Mouse (Mus musculus) stomach, embryonic 15.5 days (tissue): ENCODE measurements around the gene Zfhx2. TPM values are rescaled to one million over a fixed set of nuclear protein-coding genes. Genes with fewer than 3 reads are reported as not detected.

ENCODE experiments used
- ATAC-seq: fragments of 200-750 bp; cut with Nextera tagmentation; 2 replicates; pipeline ENCODE4 v1.8.0; 2017; ENCODE audit warnings: low read depth, moderate number of reproducible peaks, moderate TSS enrichment; ENCODE audit not compliant: insufficient read depth, low FRiP score
- H3K27ac ChIP-seq: fragments of 300-500 bp; sonication (generic); 2 replicates; pipeline ENCODE4 v1.5.1; 2015; ENCODE audit warnings: mild to moderate bottlenecking, inconsistent platforms
- H3K27me3 ChIP-seq: fragments of 300-500 bp; sonication (generic); replicated peaks from 2 replicates; pipeline ENCODE4 v1.6.1; 2015; ENCODE audit warnings: inconsistent platforms
- H3K36me3 ChIP-seq: fragments of 300-500 bp; sonication (generic); 2 replicates; pipeline ENCODE4 v1.6.1; 2015; ENCODE audit warnings: inconsistent platforms
- H3K4me1 ChIP-seq: fragments of 300-500 bp; sonication (generic); 2 replicates; pipeline ENCODE4 v1.6.1; 2015; ENCODE audit warnings: inconsistent platforms
- H3K4me2 ChIP-seq: fragments of 300-500 bp; sonication (generic); 2 replicates; pipeline ENCODE4 v1.6.1; 2015; ENCODE audit warnings: mild to moderate bottlenecking, inconsistent platforms
- H3K4me3 ChIP-seq: fragments of 300-500 bp; sonication (generic); replicated peaks from 2 replicates; pipeline ENCODE4 v1.5.1; 2015; ENCODE audit warnings: inconsistent platforms
- H3K9ac ChIP-seq: fragments of 300-500 bp; sonication (generic); 2 replicates; pipeline ENCODE4 v1.6.1; 2015; ENCODE audit warnings: inconsistent platforms
- H3K9me3 ChIP-seq: fragments of 300-500 bp; sonication (generic); 2 replicates; pipeline ENCODE4 v1.6.1; 2016; ENCODE audit warnings: inconsistent platforms
- WGBS: fragments of 180-500 bp; shearing (Covaris S2); methylation state at CpG from one replicate; pipeline ENCODE4 v1.1.7; 2015; 5-methylcytosine and 5-hydroxymethylcytosine counted together
- polyA plus RNA-seq: library from polyadenylated mRNA; unstranded; fragments of >200 nt; fragmentation: Nextera tagmentation; extraction: Ambion mirVana; gene quantifications from 2 replicates; pipeline ENCODE4 v1.2.1, GENCODE M21; 2015

Gene Zfhx2
- polyA plus RNA-seq, 1 experiment from 2014 or later, result 4.4 TPM

DNA sequence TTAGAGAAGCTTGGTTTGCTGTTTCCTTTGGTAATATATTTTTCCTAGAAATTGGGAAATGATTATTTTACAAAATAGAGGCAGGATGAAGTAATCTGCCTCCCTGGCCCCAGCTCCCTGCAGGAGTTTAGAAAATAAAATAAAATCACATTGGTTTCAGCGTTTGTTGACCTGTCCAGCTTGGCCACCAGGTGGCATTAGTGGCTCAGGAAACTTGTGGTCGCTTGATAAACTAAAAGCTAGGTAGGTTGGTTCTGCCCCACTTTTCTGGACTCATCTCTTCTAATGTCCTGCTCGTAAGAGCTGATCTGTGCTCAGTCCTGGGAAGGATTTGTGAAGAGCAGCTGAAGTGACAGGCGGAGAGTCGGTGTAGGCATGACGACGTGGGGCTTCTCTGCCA, 67.9 kb downstream of the Zfhx2 start:
- Histone ChIP-seq H3K36me3 (peaks cover 37% of the 10 kb centered on the region), H3K27ac (no peak overlapping the region)

DNA sequence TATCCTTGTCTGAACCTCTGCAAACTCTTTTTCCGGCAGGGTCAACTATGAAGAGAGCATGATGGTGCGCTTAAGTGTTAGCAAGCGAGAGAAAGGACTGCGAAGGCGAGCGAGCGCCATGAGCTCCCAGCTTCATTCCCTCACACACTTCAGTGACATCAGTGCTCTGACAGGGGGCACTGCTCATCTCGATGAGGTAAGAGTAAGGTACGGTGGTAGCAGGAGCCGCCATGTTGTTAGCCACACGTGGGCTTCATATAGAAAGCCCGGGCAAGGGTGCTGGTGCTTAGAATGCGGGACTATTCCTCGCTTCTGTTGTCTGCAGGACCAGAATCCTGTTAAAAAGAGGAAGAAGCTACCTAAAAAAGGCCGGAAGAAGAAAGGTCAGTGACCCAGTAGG, 69.1 kb downstream of the Zfhx2 start:
- Histone ChIP-seq H3K9me3 (no peaks in the 10 kb centered on the region), H3K27ac (no peak overlapping the region), H3K36me3 (peaks cover 43% of the 10 kb centered on the region), H3K9ac (no peak overlapping the region), H3K4me2 (no peak overlapping the region), H3K4me3 (no peak overlapping the region), H3K4me1 (no peaks in the 10 kb centered on the region), H3K27me3 (no peaks in the 10 kb centered on the region)
- 87% methylated on average over 15 of the region's 15 CpGs for WGBS
- no peak for ATAC-seq

More for the DNA sequence above, 67.9 kb downstream of the Zfhx2 start:
- H3K4me3 ChIP-seq, result no peak overlapping the region
- H3K9me3 ChIP-seq, result no peaks in the 10 kb centered on the region
- no peaks in the 10 kb centered on the region for H3K27me3 ChIP-seq
- H3K4me1 ChIP-seq, result peaks cover 5% of the 10 kb centered on the region; the same call in 1 of the 2 replicates
- H3K9ac ChIP-seq, result no peak overlapping the region
- ATAC-seq, result no peak
- 64% methylated on average over 7 of the region's 7 CpGs for WGBS
- no peak overlapping the region for H3K4me2 ChIP-seq

DNA sequence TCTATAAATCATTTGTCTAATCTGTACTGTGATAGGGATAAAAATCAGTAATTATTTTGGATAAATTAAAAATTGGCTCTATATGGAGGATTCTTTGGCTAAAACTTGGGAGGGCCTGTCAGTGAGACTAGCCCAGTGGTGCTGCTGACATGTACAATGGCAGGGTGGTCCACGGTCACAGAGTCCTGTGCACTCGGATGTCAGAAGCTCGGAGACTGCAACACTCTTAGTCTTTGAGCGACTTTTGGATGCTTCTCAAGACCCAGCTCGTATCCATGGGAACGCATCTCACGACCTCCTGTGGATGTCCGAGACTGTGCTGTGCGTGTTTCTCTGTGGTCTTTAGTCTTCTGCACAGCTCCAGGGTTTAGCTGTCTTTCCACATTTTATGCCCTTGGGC, 71.7 kb downstream of the Zfhx2 start:
- Histone ChIP-seq H3K9ac (no peak overlapping the region), H3K27ac (no peak overlapping the region), H3K4me2 (no peak overlapping the region), H3K4me3 (no peak overlapping the region), H3K27me3 (no peaks in the 10 kb centered on the region), H3K4me1 (no peaks in the 10 kb centered on the region), H3K36me3 (peaks cover 45% of the 10 kb centered on the region), H3K9me3 (no peaks in the 10 kb centered on the region)
- no peak for ATAC-seq
- 92% methylated on average over 9 of the region's 9 CpGs for WGBS

DNA sequence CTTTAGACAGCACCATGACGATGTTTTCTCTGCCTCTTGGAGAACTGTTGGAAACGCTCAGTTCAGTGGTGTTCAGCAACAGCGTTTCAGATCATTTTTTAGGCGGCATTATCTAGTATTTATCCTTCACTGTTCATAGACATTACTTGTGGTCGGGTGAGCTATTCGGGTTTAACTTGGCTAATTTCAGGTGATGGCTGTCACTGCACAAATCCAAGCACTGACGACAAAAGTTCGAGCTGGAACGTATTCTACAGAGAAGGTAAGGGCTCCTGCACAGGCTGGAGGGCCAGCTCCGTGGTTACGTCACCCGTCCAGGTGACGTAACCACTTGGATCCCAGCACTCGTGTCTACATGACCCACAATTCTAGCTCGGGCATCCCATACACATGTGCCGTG, 75.2 kb downstream of the Zfhx2 start:
- no peak for ATAC-seq
- Histone ChIP-seq H3K9me3 (no peaks in the 10 kb centered on the region), H3K4me3 (no peak overlapping the region), H3K9ac (no peak overlapping the region), H3K27me3 (no peaks in the 10 kb centered on the region), H3K27ac (no peak overlapping the region), H3K36me3 (peaks cover 29% of the 10 kb centered on the region), H3K4me1 (no peaks in the 10 kb centered on the region), H3K4me2 (no peak overlapping the region)
- WGBS, result 90% methylated on average over 16 of the region's 16 CpGs

DNA sequence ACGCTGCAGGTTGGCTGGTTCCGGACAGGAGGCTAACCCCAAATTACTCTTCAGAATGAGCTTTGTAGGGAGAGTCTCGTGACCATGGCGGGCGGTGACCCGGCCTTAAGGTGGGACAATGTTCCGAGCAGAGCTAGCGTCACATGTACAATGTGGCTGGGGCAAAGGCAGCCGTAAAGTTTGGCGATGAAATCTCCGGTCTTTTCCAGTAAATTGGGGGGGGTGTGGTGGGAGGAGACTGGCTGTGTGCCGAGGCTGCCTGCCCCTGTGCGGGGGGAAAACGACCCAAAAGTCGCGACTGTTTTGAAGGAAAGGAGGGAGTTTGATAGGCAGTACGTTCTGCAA, 76.4 kb downstream of the Zfhx2 start:
- Histone ChIP-seq H3K4me3 (peak overlapping the region; percentile 75), H3K4me1 (no peaks in the 10 kb centered on the region), H3K36me3 (peaks cover 19% of the 10 kb centered on the region), H3K27me3 (no peaks in the 10 kb centered on the region), H3K4me2 (peak overlapping the region; percentile 66), H3K9ac (peak overlapping the region; percentile 81), H3K9me3 (no peaks in the 10 kb centered on the region), H3K27ac (peak overlapping the region; percentile 77)
- WGBS, result under 1% methylated on average over 17 of the region's 17 CpGs
- no peak; the same call in 1 of the 2 replicates for ATAC-seq

DNA sequence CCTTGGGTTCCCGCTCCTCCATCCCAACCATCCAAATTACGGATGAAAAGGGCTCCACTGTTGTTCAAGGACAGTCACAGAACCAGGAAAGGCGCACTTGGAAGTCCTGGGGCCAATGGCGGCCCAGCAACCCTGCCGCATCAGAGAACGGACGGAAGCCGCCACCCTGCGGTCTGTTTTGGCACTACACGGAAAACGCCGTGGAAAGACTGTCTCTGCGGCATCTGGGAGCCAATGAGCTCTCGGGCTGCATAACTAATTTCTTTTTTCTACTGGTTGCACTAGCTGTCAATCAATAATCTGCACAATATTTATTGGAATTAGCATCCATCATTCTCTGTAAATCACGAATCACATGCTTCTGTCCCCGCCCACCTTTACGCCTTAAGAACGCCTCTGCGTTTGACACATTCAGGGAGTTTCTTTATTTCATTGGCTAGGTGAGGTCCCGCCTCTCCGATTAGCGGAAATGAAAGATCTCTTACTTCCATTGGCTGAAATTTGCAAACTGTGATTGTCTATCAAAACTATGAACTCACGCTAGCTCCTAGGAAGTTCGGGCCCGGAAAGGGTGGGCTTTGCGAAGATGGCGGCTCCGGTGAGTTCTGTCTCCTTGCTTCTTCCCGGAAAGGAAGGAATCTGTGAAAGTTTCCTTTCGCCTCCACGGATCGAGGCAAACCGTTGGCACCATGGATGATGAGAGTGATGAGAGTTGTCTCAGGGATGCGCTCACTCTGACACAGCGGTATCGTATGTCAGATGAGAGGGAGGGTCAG, 76.9 kb downstream of the Zfhx2 start, which contains the start of gene Ngdn:
TSS of gene Ngdn (plus strand) at position 464 of the 776 bp plus-strand sequence.
- peak within 1 kb of the TSS; percentile 70 for H3K4me2 ChIP-seq
- peaks cover 14% of the 10 kb centered on the region; the same call in 1 of the 2 replicates for H3K36me3 ChIP-seq
- peak within 1 kb of the TSS; percentile 93 for H3K27ac ChIP-seq
- ATAC-seq, result peak; percentile 96
- peak within 1 kb of the TSS; percentile 81 for H3K9ac ChIP-seq
- H3K4me3 ChIP-seq, result peak within 1 kb of the TSS; percentile 75
- no peaks in the 10 kb centered on the region for H3K9me3 ChIP-seq
- H3K4me1 ChIP-seq, result no peaks in the 10 kb centered on the region
- no peaks in the 10 kb centered on the region for H3K27me3 ChIP-seq
- WGBS, result under 1% methylated on average over 36 of the region's 36 CpGs

DNA sequence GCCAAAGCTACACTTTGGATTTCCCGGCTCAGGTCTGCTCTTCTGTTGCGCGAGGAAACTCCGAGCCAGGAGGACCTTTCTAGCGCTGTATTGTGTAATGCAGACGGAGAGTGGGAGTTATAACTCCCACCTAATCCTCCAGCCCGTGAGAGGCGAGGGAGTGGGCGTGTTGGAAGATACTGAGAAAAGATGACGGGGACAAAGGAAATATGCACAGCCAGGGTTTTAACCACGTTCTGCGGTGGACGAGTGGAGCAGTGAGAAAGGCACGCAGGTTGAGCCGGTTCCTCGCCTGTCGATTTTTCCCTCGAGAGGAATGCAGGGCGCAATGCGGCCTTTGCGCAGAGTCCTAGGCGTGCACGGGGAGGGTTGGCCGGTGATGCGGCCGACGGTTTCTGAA, 77.5 kb downstream of the Zfhx2 start:
- H3K27me3 ChIP-seq, result no peaks in the 10 kb centered on the region
- peaks cover 10% of the 10 kb centered on the region; the same call in 1 of the 2 replicates for H3K36me3 ChIP-seq
- no peaks in the 10 kb centered on the region for H3K9me3 ChIP-seq
- peak; percentile 47 for ATAC-seq
- WGBS, result under 1% methylated on average over 27 of the region's 27 CpGs
- H3K4me1 ChIP-seq, result no peaks in the 10 kb centered on the region
- peak overlapping the region; percentile 47; the same call in 1 of the 2 replicates for H3K9ac ChIP-seq
- H3K27ac ChIP-seq, result peak overlapping the region; percentile 93
- peak overlapping the region; percentile 70 for H3K4me2 ChIP-seq
- peak overlapping the region; percentile 51 for H3K4me3 ChIP-seq

DNA sequence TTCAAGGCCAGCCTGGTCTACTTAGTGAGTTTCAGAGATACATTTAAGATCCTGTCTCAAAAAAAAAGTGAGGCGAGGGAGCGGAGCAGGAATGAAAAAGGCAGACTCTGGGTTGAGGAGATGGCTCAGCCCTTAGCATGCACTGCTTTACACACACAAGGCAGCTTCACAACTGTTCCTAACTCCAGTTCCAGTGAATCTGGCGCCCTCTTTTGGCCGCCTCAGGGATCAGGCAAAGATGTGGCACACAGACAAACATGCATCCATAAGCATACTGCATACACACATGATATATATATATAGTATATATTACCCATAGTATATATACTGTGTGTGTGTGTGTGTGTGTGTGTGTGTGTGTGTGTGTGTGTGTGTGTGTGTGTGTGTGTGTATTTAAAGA, 81.0 kb downstream of the Zfhx2 start:
- H3K9me3 ChIP-seq, result no peaks in the 10 kb centered on the region
- no peak overlapping the region for H3K9ac ChIP-seq
- no peak overlapping the region for H3K27ac ChIP-seq
- no peak overlapping the region for H3K4me2 ChIP-seq
- H3K36me3 ChIP-seq, result no peaks in the 10 kb centered on the region
- WGBS, result 66% methylated on average over 4 of the region's 4 CpGs
- no peaks in the 10 kb centered on the region for H3K27me3 ChIP-seq
- no peak overlapping the region for H3K4me3 ChIP-seq
- no peaks in the 10 kb centered on the region for H3K4me1 ChIP-seq
- no peak for ATAC-seq

Other genes with a start within 250 kb of the Zfhx2 start
- 8.4 and 10.6 TPM in 2 replicates for gene Homez, start 221.4 kb downstream of the Zfhx2 start, polyA plus RNA-seq
- gene Ppp1r3e, start 214.8 kb downstream of the Zfhx2 start, polyA plus RNA-seq, result 2.4 and 2.7 TPM in 2 replicates
- gene Bcl2l2, start 208.9 kb downstream of the Zfhx2 start, polyA plus RNA-seq, result 4.2 and 4.3 TPM in 2 replicates
- gene Gm20521, start 208.9 kb downstream of the Zfhx2 start, polyA plus RNA-seq, result 0.19 and 0.53 TPM in 2 replicates
- gene Pabpn1, start 199.8 kb downstream of the Zfhx2 start, polyA plus RNA-seq, result 111 and 113 TPM in 2 replicates
- 45.5 and 48.6 TPM in 2 replicates for gene Slc22a17, start 179.2 kb downstream of the Zfhx2 start, polyA plus RNA-seq
- 27.7 and 30.4 TPM in 2 replicates for gene Efs, start 166.2 kb downstream of the Zfhx2 start, polyA plus RNA-seq
- 0.13 TPM in 1 of 2 replicates, not detected in the other for gene Il25, start 159.6 kb downstream of the Zfhx2 start, polyA plus RNA-seq
- gene Cmtm5, start 156.1 kb downstream of the Zfhx2 start, polyA plus RNA-seq, result 3.6 and 4.6 TPM in 2 replicates
- 2.3 and 2.4 TPM in 2 replicates for gene Myh6, start 125.4 kb downstream of the Zfhx2 start, polyA plus RNA-seq
- not detected in 2 replicates for gene Gm17428, start 115.4 kb downstream of the Zfhx2 start, polyA plus RNA-seq
- 5.3 and 7.5 TPM in 2 replicates for gene Myh7, start 97.7 kb downstream of the Zfhx2 start, polyA plus RNA-seq
- gene Ngdn, start 76.9 kb downstream of the Zfhx2 start, polyA plus RNA-seq, result 81.2 and 88.0 TPM in 2 replicates
- 19.4 and 21.6 TPM in 2 replicates for gene Thtpa, start 2.5 kb upstream of the Zfhx2 start, polyA plus RNA-seq
- 38.5 and 42.5 TPM in 2 replicates for gene Ap1g2, start 14.3 kb upstream of the Zfhx2 start, polyA plus RNA-seq
- gene Jph4, start 24.6 kb upstream of the Zfhx2 start, polyA plus RNA-seq, result 1.6 and 2.1 TPM in 2 replicates
- 0.37 and 0.40 TPM in 2 replicates for gene Dhrs2, start 129.7 kb upstream of the Zfhx2 start, polyA plus RNA-seq